Mouse (Mus musculus): ENCODE results near the gene Arrb2.
A peak's percentile ranks its signal among the peaks of the same experiment; 100 is the strongest.
"Not testable (repeated sequence)": the region's sequence is repeated elsewhere in the genome, so short reads cannot be mapped to it uniquely, and the experiment has no call there.

Arrb2 gene

GRCm38 (mm10) chr11:70432048-70432894 lies at the start of gene Arrb2:
Gene Arrb2 (plus strand): TSS chr11:70432635.
- DNase-seq, result peak; percentile 99

- DNase-seq, result no peak
Measured at GRCm38 (mm10) chr11:70384136-70384535, 48.3 kb upstream of the Arrb2 start.

- no peak for DNase-seq
Measured at GRCm38 (mm10) chr11:70387436-70387835, 45.0 kb upstream of the Arrb2 start.

- DNase-seq, result no peak
Measured at GRCm38 (mm10) chr11:70389421-70389820, 43.0 kb upstream of the Arrb2 start.

GRCm38 (mm10) chr11:70403598-70403997 lies 28.8 kb upstream of the Arrb2 start:
- DNase-seq, result peak; percentile 27

GRCm38 (mm10) chr11:70409594-70410296 lies 22.7 kb upstream of the Arrb2 start, which contains the start of gene Pelp1:
Gene Pelp1 (minus strand): TSS chr11:70410031.
- peak; percentile 84 for DNase-seq

- no peak for DNase-seq
Measured at GRCm38 (mm10) chr11:70410297-70410643, 22.2 kb upstream of the Arrb2 start.

- no peak for DNase-seq
Measured at GRCm38 (mm10) chr11:70412591-70412990, 19.8 kb upstream of the Arrb2 start.

GRCm38 (mm10) chr11:70413961-70414360 lies 18.5 kb upstream of the Arrb2 start:
- peak; percentile 84 for DNase-seq

GRCm38 (mm10) chr11:70418199-70418598 lies 14.2 kb upstream of the Arrb2 start:
- DNase-seq, result no peak

- no peak for DNase-seq
Measured at GRCm38 (mm10) chr11:70419486-70419885, 12.9 kb upstream of the Arrb2 start.

- DNase-seq, result not testable (repeated sequence)
Measured at GRCm38 (mm10) chr11:70426598-70426997, 5.8 kb upstream of the Arrb2 start.

- DNase-seq, result no peak
Measured at GRCm38 (mm10) chr11:70431574-70431973, 861 bp upstream of the Arrb2 start.

- peak; percentile 18 for DNase-seq
Measured at GRCm38 (mm10) chr11:70432895-70433568, 597 bp downstream of the Arrb2 start.

- DNase-seq, result no peak
Measured at GRCm38 (mm10) chr11:70433569-70433943, 1.1 kb downstream of the Arrb2 start.

- DNase-seq, result no peak
Measured at GRCm38 (mm10) chr11:70433951-70434350, 1.5 kb downstream of the Arrb2 start.

- DNase-seq, result no peak
Measured at GRCm38 (mm10) chr11:70435476-70435875, 3.0 kb downstream of the Arrb2 start.

- no peak for DNase-seq
Measured at GRCm38 (mm10) chr11:70437426-70437825, 5.0 kb downstream of the Arrb2 start.

GRCm38 (mm10) chr11:70438728-70439374 lies 6.4 kb downstream of the Arrb2 start:
- DNase-seq, result no peak

GRCm38 (mm10) chr11:70440637-70441036 lies 8.2 kb downstream of the Arrb2 start:
- DNase-seq, result no peak

GRCm38 (mm10) chr11:70441882-70442281 lies 9.4 kb downstream of the Arrb2 start:
- DNase-seq, result no peak

GRCm38 (mm10) chr11:70443964-70444363 lies 11.5 kb downstream of the Arrb2 start:
- no peak for DNase-seq

- no peak for DNase-seq
Measured at GRCm38 (mm10) chr11:70444667-70445066, 12.2 kb downstream of the Arrb2 start.
